Mouse (Mus musculus): ENCODE measurements around the gene Trpv4.

DNA sequence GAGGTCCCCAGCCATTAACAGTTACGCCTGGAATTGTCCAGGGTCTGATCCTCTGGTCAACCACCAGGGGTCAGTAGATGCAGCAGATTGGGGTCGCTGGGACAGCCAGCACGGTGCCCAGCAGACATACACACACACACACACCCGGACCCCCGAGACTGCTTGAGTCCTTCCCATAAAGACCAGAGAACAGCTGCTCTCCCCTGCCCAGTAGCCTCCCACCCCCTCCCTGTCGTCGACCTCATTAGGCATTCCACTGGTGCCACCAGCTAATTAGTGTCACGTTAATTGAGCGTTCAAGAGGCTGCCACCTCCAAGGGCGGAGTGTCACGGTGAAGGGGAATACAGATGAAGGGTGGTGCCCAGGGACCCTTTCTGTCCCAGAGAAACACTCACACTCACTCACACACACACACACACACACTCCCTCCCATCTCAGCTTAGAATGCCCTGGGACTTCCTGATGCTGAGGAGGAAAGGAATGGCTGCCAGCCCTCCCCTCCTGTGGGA lies 53.4 kb downstream of the Trpv4 start:
- no peak for TF ChIP-seq EP300 (IDR thresholded peaks at IDR 0.05; ENCODE audit: low read depth)
- TF ChIP-seq CTCF (IDR thresholded peaks at IDR 0.05; ENCODE audit: low read depth): peak; percentile 67
